Mouse (Mus musculus) limb, embryonic 11.5 days (tissue): ENCODE measurements at regions not wholly inside any gene's neighbourhood (a gene's known extent, or its start where the extent isn't known, plus 50 kb on each side); places are given as distances from the start of the nearest gene placed in this dataset.

Source experiments
- ATAC-seq: fragments of 200-750 bp; cut with Nextera tagmentation; 2 replicates; pipeline ENCODE4 v1.8.0; 2017; ENCODE audit warnings: low read depth; ENCODE audit not compliant: insufficient number of reproducible peaks, low FRiP score, low TSS enrichment
- DNase-seq: peaks from one replicate; pipeline ENCODE4 v3.0.0-alpha.2; 2015; ENCODE audit warnings: low spot score
- H3K27ac ChIP-seq: fragments of 300-500 bp; sonication (generic); replicated peaks from 2 replicates; pipeline ENCODE4 v1.5.1; 2014; ENCODE audit warnings: low read depth, mild to moderate bottlenecking, low read length
- H3K27me3 ChIP-seq: fragments of 300-500 bp; sonication (generic); 2 replicates; pipeline ENCODE4 v1.6.1; 2014; ENCODE audit warnings: mild to moderate bottlenecking, low read length, mixed read lengths; ENCODE audit not compliant: control insufficient read depth, insufficient read depth
- H3K36me3 ChIP-seq: fragments of 300-500 bp; sonication (generic); 2 replicates; pipeline ENCODE4 v1.6.1; 2014; ENCODE audit warnings: mild to moderate bottlenecking, low read length, moderate library complexity, mixed read lengths; ENCODE audit not compliant: control insufficient read depth, insufficient read depth
- H3K4me1 ChIP-seq: fragments of 300-500 bp; sonication (generic); 2 replicates; pipeline ENCODE4 v1.6.1; 2014; ENCODE audit warnings: low read length, mixed read lengths; ENCODE audit not compliant: control insufficient read depth, insufficient read depth
- H3K4me2 ChIP-seq: fragments of 300-500 bp; sonication (generic); 2 replicates; pipeline ENCODE4 v1.6.1; 2014; ENCODE audit warnings: low read depth, mild to moderate bottlenecking, moderate library complexity; ENCODE audit not compliant: severe bottlenecking
- H3K4me3 ChIP-seq: fragments of 300-500 bp; sonication (generic); 2 replicates; pipeline ENCODE4 v1.5.1; 2014; ENCODE audit warnings: low read depth, low read length
- H3K9ac ChIP-seq: fragments of 300-500 bp; sonication (generic); 2 replicates; pipeline ENCODE4 v1.6.1; 2014; ENCODE audit warnings: mild to moderate bottlenecking, low read length
- H3K9me3 ChIP-seq: fragments of 300-500 bp; sonication (generic); 2 replicates; pipeline ENCODE4 v1.6.1; 2016; ENCODE audit warnings: low read length; ENCODE audit not compliant: control insufficient read depth
- WGBS: fragments of 180-500 bp; shearing (Covaris S2); extraction: QIAGEN DNeasy Blood & Tissue Kit; methylation state at CpG from one replicate; pipeline ENCODE4 v1.1.7; 2014; 5-methylcytosine and 5-hydroxymethylcytosine counted together

GRCm38 (mm10) chr3:149462121-149462541 is 471.8 kb upstream of the Adgrl2 start:
- Histone ChIP-seq H3K27ac (no peak overlapping the region), H3K4me2 (no peak overlapping the region)
- no peak for ATAC-seq

GRCm38 (mm10) chr3:149461613-149462012 is 471.3 kb upstream of the Adgrl2 start:
- 83% methylated on average over 2 of the region's 2 CpGs for WGBS
- ATAC-seq (no peak), DNase-seq (no peak)
- Histone ChIP-seq H3K4me3 (no peak overlapping the region), H3K36me3 (no peaks in the 10 kb centered on the region), H3K4me2 (no peak overlapping the region), H3K4me1 (no peaks in the 10 kb centered on the region), H3K27me3 (no peaks in the 10 kb centered on the region), H3K9ac (no peak overlapping the region), H3K9me3 (no peaks in the 10 kb centered on the region), H3K27ac (no peak overlapping the region)

More at GRCm38 (mm10) chr3:149462121-149462541, 471.8 kb upstream of the Adgrl2 start:
- WGBS, result 12% methylated on average over 2 of the region's 2 CpGs
- H3K36me3 ChIP-seq, result no peaks in the 10 kb centered on the region
- H3K4me3 ChIP-seq, result no peak overlapping the region
- no peaks in the 10 kb centered on the region for H3K4me1 ChIP-seq
- H3K27me3 ChIP-seq, result no peaks in the 10 kb centered on the region
- no peak overlapping the region for H3K9ac ChIP-seq
- no peaks in the 10 kb centered on the region for H3K9me3 ChIP-seq
- DNase-seq, result no peak

GRCm38 (mm10) chr3:149449376-149449775 is 459.0 kb upstream of the Adgrl2 start:
- Histone ChIP-seq H3K9ac (no peak overlapping the region), H3K27ac (no peak overlapping the region), H3K4me3 (no peak overlapping the region), H3K36me3 (no peaks in the 10 kb centered on the region), H3K27me3 (no peaks in the 10 kb centered on the region), H3K4me2 (no peak overlapping the region), H3K9me3 (no peaks in the 10 kb centered on the region), H3K4me1 (0 out of 2 replicates have a peak, but pooled peaks cover 3% of the 10 kb centered on the region)
- peak; percentile 7 for DNase-seq
- no peak for ATAC-seq
- 82% methylated on average over 3 of the region's 3 CpGs for WGBS

GRCm38 (mm10) chr3:149445991-149446564 is 455.7 kb upstream of the Adgrl2 start:
- Histone ChIP-seq H3K9me3 (no peaks in the 10 kb centered on the region), H3K27me3 (no peaks in the 10 kb centered on the region), H3K9ac (no peak overlapping the region), H3K4me3 (no peak overlapping the region), H3K4me1 (0 out of 2 replicates have a peak, but pooled peaks cover 7% of the 10 kb centered on the region), H3K36me3 (no peaks in the 10 kb centered on the region), H3K27ac (no peak overlapping the region), H3K4me2 (no peak overlapping the region)
- DNase-seq, result no peak
- ATAC-seq, result no peak
- 49% methylated on average over 6 of the region's 6 CpGs for WGBS

GRCm38 (mm10) chr3:149444854-149445577 is 454.7 kb upstream of the Adgrl2 start:
- H3K4me2 ChIP-seq, result peak overlapping the region; percentile 27
- H3K27me3 ChIP-seq, result no peaks in the 10 kb centered on the region
- no peaks in the 10 kb centered on the region for H3K9me3 ChIP-seq
- DNase-seq (no peak), ATAC-seq (no peak)
- no peak overlapping the region for H3K9ac ChIP-seq
- no peaks in the 10 kb centered on the region for H3K36me3 ChIP-seq
- H3K4me1 ChIP-seq, result 0 out of 2 replicates have a peak, but pooled peaks cover 7% of the 10 kb centered on the region
- H3K4me3 ChIP-seq, result no peak overlapping the region
- WGBS, result 7% methylated on average over 15 of the region's 15 CpGs
- no peak overlapping the region for H3K27ac ChIP-seq

GRCm38 (mm10) chr3:149444377-149444776 is 454.0 kb upstream of the Adgrl2 start:
- Histone ChIP-seq H3K9me3 (no peaks in the 10 kb centered on the region), H3K36me3 (no peaks in the 10 kb centered on the region), H3K4me1 (0 out of 2 replicates have a peak, but pooled peaks cover 7% of the 10 kb centered on the region), H3K27me3 (no peaks in the 10 kb centered on the region), H3K9ac (no peak overlapping the region), H3K27ac (no peak overlapping the region), H3K4me3 (no peak overlapping the region), H3K4me2 (no peak overlapping the region)
- DNase-seq, result no peak
- WGBS, result 40% methylated on average over 8 of the region's 8 CpGs
- no peak for ATAC-seq

- H3K4me3 ChIP-seq, result no peak overlapping the region
- ATAC-seq (no peak), DNase-seq (no peak)
- H3K36me3 ChIP-seq, result no peaks in the 10 kb centered on the region
- no peak overlapping the region for H3K27ac ChIP-seq
- H3K4me1 ChIP-seq, result peaks cover 7% of the 10 kb centered on the region; the same call in 1 of the 2 replicates
- H3K9ac ChIP-seq, result no peak overlapping the region
- no peaks in the 10 kb centered on the region for H3K27me3 ChIP-seq
- H3K9me3 ChIP-seq, result no peaks in the 10 kb centered on the region
- H3K4me2 ChIP-seq, result no peak overlapping the region
These were observed 450.9 kb upstream of the Adgrl2 start for GRCm38 (mm10) chr3:149441227-149441626.

GRCm38 (mm10) chr3:149437763-149438162 is 447.4 kb upstream of the Adgrl2 start:
- WGBS, result 76% methylated on average over 8 of the region's 8 CpGs
- no peak for DNase-seq
- H3K9me3 ChIP-seq, result no peaks in the 10 kb centered on the region
- H3K4me3 ChIP-seq, result no peak overlapping the region
- H3K27ac ChIP-seq, result no peak overlapping the region
- no peaks in the 10 kb centered on the region for H3K36me3 ChIP-seq
- no peak overlapping the region for H3K9ac ChIP-seq
- ATAC-seq, result no peak
- H3K27me3 ChIP-seq, result no peaks in the 10 kb centered on the region
- H3K4me1 ChIP-seq, result no peaks in the 10 kb centered on the region; the same call in 1 of the 2 replicates
- H3K4me2 ChIP-seq, result no peak overlapping the region
